Mouse (Mus musculus) MEL-GATA-1-ER (cell line): Measurements from ENCODE around the gene Tbc1d14.

Experiments
- DNase-seq: peaks from one replicate; pipeline ENCODE4 v3.0.0-alpha.2; 2012; ENCODE audit warnings: low read depth; ENCODE audit errors: extremely low read depth

The Tbc1d14 gene

GRCm38 (mm10) chr5:36464709-36465661 lies 128.1 kb downstream of the Tbc1d14 start, which contains the start of gene Grpel1:
TSS of gene Grpel1 (plus strand) at chr5:36464998.
- DNase-seq = peak; percentile 100

DNA sequence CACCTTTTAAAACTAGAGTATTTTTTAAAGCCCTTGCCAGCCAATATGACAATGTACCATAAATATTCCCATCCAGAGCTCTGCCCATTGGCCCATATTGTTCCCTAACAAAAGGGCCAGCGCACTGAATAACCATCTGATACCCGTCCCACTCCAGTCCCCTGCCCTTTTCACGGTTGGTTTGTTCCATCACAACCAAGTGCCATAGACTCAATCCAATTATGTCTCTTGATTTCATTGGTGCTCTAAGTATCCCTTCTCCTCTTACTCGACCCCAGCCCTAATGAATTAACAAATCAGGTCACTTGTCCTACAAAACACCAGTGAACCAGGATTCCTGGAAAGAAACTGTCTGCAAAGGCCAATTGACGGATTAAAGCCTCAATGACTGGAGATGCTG lies 129.7 kb downstream of the Tbc1d14 start:
- no peak for DNase-seq

DNA sequence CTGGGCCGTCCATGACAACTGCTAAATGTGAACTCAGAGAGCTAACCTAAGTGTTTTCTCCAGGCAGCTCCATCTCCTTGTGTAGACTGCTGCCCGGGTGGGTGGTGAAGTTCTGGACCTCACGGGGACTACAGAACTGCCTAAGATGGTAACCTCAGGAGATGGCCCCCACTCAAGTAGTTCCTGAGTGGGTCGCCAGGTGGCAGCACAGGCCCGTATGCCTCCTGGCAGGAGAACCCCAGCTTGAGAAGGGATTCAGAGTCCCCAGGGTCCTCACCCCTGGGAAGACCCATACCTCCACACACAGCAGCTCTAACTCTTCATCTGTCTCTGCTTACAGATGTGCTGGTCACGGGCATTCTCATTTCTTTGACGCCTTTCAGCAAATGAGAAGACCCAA lies 130.3 kb downstream of the Tbc1d14 start:
- DNase-seq = peak; percentile 52

DNA sequence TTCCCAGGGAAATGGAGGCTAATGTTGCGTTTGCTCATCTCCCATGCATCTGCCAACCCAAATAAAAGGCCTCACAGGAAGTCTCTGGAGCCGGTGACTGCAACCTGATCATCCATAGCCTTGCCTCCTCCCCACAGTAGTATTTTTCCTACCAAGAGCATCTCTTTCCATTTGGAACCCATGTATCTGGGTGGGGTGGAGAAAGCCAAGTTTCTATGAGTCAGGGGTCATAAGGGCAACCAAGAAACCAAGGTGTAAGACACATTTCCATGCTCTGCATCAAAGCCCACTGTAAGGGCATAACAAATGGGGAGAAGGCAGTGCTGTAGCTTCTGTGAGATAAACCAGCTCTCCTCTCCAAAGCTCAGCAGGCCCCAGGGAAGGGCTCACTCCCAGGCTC lies 131.8 kb downstream of the Tbc1d14 start:
- no peak for DNase-seq

DNA sequence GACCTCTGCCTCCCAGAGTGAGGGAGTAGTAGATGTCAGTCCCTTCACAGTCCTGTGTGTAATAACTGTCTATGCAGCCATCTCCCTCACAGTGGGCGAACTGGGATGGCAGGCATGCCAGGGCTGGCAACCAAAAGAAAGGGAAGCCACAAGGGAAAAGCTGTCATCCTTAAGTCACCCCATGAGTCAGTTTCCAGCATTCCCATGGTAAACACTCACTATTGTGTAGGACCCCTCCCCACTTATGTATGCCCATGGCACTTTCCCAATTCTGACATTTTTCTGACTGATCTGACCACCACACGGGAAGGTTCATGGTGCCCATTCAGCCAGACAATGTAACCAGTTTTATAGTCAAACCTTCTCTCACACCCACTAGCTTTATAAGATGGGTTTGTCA lies 132.4 kb downstream of the Tbc1d14 start:
- DNase-seq = no peak

- DNase-seq = peak; percentile 55
Measured at GRCm38 (mm10) chr5:36458926-36459325, 134.2 kb downstream of the Tbc1d14 start.

DNA sequence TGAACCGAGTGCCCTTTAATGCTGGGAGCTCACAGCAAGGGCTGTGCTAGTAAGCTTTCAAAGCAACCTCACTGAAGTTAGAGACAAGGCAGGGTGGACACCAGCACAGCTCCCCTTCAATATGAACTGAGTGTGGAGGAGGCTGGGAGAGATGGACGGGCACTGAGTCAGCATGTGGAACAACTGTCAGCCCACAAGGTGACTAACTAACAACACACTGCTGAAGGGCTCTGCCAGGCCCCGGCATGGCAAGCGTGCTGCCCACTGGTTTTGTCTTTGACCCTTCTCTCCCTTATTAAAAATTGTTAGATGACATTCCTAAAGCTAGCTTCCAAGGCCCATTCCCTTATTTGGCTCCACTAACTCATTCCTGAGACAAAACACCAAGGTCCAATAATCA lies 135.4 kb downstream of the Tbc1d14 start:
- DNase-seq = no peak

GRCm38 (mm10) chr5:36452821-36453220 lies 140.3 kb downstream of the Tbc1d14 start:
- no peak for DNase-seq

GRCm38 (mm10) chr5:36451872-36452389 lies 141.1 kb downstream of the Tbc1d14 start:
- no peak for DNase-seq

DNA sequence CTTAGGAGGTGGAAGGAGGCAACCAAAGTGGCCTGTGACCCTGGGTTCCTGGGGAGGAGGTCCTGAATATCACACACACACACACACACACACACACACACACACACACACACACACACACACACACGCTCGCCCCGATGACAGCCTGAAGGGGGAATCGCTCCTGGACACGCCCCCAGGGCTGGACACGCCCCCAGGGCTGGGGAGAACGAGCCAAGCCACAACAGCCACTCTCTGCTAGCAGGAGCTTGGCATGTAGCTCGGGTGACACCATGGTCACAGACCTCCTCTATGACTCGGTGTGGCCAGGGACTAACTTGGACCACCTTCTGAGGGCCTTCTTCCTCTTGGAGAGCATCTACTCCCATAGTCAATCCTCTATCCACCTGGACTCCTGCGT lies 142.0 kb downstream of the Tbc1d14 start:
- DNase-seq = no peak

DNA sequence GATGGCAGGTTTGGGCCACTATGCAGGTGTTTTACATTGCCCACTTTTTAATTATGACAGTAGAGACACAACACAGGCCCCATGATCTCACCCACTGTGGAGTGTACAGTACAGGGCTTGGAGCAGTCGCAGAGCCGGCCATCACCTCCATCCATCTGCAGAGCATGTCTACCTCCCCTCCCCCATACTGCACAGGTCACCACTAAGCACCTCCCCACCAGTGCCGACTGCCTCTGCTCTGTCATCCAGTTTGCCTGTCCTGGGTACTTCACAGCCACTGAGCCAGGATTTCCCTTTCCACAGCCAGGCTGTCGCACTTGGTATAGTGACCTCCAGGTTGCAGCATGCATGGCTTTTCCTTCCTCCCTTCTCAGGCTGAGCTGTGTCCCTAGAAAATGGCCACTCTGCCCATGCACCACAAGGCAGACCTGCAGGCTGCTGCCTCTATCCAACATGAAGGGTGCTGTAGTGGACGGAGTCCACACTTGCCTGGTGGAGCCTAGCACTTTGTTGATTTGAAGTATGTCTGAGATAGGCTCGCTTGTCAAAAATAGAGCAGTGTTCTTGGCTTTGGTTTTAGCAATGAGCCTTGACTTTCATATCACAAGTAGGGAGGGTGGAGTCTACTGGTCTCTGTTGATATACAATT lies 143.2 kb downstream of the Tbc1d14 start:
- no peak for DNase-seq

DNA sequence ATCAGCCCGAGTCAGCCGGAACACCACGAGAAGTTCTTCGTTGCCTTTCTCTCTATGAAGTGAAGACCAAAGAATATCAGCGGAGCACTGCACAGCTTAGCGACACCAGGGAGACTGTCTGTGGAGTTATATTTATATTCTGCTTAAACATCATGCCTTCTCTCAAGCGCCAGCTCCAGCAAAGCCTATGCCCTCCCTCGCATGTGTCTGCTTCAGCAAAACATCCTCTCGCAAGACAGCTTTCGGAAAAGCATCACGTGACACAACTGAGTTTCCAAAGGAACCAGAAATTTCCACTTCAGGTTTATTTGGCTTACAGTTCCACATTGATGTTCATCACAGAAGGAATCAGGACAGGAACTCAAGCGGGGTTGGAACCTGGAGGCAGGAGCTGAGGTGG lies 145.2 kb downstream of the Tbc1d14 start:
- no peak for DNase-seq

DNA sequence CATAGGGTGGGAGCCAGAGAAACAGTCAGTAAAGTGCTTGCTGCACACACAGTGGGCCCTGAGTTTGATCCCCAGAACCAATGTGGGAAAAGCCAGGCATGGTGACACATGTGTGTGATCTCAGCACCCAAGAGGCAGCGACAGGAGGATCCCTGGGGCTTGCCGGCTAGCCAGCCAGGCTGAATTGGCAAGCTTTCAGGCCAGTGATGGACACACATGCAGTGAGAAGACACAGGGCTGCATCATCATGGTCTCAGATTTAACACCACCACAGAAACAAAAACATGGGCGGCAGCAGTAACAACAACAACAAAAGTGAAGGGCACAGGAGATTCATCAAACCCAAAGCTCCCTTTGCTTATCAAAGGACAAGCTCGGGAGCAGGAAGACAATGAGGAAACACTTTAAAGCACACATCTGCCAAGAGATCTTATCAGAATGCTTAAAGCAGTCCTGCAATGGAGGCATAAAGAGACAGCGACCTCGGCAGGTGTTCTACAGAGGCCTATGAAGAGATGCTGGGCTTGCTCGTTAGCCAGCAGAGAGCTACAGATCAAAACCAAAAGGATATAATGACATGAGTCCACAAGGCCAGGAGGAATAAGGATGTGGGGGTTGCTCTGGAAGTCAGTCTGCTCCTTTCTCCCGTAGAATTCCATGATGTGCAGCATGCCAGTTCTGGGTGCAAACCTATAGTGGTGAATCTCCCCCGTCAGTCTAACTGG lies 146.7 kb downstream of the Tbc1d14 start:
- no peak for DNase-seq

GRCm38 (mm10) chr5:36445028-36445427 lies 148.0 kb downstream of the Tbc1d14 start:
- DNase-seq = no peak

- DNase-seq = no peak
Measured at GRCm38 (mm10) chr5:36444611-36445010, 148.5 kb downstream of the Tbc1d14 start.

GRCm38 (mm10) chr5:36440741-36441140 lies 152.3 kb downstream of the Tbc1d14 start:
- no peak for DNase-seq
